Mouse (Mus musculus) cortical plate, adult 2 months (tissue): ENCODE data around the gene C1rl. TPM values are rescaled to one million over a fixed set of nuclear protein-coding genes. Genes with fewer than 3 reads are reported as not detected.
"Not testable (repeated sequence)": the region's sequence is repeated elsewhere in the genome, so short reads cannot be mapped to it uniquely, and the experiment has no call there.

Experiments used
- H3K27ac ChIP-seq: fragments of 200-500 bp; 2 replicates; pipeline ENCODE4 v1.5.1; 2012; ENCODE audit warnings: low read length, control low read depth, inconsistent platforms; ENCODE audit not compliant: insufficient read depth
- H3K4me1 ChIP-seq: fragments of 200-500 bp; 2 replicates; pipeline ENCODE4 v1.6.1; 2011; ENCODE audit warnings: low read length; ENCODE audit not compliant: control insufficient read depth, insufficient read depth
- H3K4me3 ChIP-seq: fragments of 200-500 bp; 2 replicates; pipeline ENCODE4 v1.5.1; 2011; ENCODE audit warnings: mild to moderate bottlenecking, low read length, control low read depth; ENCODE audit not compliant: insufficient read depth
- CTCF ChIP-seq: fragments of 200-500 bp; IDR thresholded peaks from 2 replicates; pipeline ENCODE4 v1.5.1; 2011; ENCODE audit warnings: mild to moderate bottlenecking, control low read depth, low read length; ENCODE audit not compliant: insufficient read depth; ENCODE audit errors: extremely low read depth
- POLR2A ChIP-seq: fragments of 200-500 bp; IDR thresholded peaks from 2 replicates; pipeline ENCODE4 v1.6.1; 2011; ENCODE audit warnings: mild to moderate bottlenecking, low read length, control low read depth; ENCODE audit not compliant: insufficient read depth; ENCODE audit errors: extremely low read depth
- polyA plus RNA-seq: library from polyadenylated mRNA; depleted of rRNA; stranded (reverse); fragments of >200 nt; gene quantifications from 2 replicates; pipeline ENCODE4 v1.2.3, GENCODE M21; 2012

C1rl gene
- polyA plus RNA-seq, 1 experiment = 0.38 TPM

GRCm38 (mm10) chr6:124472801-124473200, 20.1 kb upstream of the C1rl start:
- TF ChIP-seq POLR2A (no peak), CTCF (peak; percentile 55)
- H3K27ac ChIP-seq = no peak overlapping the region
- no peak overlapping the region for H3K4me3 ChIP-seq
- no peaks in the 10 kb centered on the region for H3K4me1 ChIP-seq

DNA sequence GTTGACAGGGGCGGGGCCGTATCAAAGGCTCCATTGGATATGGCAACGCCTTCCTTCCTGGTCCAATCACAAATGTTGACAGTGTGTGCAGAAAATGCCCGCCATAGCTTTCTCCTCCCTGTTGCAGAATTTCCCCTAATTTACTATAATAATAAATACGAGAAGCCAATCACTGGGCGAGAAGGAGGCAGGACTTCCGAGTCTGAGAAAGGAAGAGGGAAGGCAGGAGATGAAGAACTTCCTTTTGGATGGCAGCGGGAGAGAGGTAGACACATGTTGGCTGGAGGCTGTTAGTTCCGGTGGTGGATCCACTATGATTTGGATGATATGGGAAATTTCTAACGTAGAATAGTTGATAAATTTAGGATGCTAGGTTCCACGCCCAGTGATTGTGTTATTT, 18.3 kb upstream of the C1rl start:
- no peak overlapping the region for H3K4me3 ChIP-seq
- no peak overlapping the region for H3K27ac ChIP-seq
- H3K4me1 ChIP-seq = no peaks in the 10 kb centered on the region
- no peak for TF ChIP-seq POLR2A
- TF ChIP-seq CTCF = no peak

DNA sequence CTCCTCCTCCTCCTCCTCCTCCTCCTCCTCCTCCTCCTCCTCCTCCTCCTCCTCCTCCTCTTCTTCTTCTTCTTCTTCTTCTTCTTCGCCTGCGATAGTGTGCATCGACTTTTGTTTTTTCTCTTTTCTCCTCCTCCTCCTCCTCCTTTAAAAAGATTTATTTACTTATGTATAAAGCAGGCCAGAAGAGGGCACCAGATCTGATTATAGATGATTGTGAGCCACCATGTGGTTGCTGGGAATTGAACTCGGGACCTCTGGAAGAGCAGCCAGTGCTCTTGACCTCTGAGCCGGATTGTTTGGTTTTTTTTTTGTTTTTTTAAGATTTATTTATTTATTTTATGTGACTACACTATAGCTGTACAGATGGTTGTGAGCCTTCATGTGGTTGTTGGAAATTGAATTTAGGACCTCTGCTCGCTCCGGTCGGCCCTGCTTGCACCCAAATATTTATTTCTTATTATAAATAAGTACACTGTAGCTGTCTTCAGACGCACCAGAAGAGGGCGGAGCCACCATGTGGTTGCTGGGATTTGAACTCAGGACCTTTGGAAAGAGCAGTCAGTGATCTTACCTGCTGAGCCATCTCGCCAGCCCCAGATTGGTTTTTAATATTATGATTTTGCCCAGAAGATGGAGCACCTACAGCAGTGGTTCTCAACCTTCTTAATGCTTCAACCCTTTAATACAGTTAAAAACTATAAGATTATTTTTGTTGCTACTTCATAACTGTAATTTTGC, 17.4 kb upstream of the C1rl start:
- not testable (repeated sequence) for H3K27ac ChIP-seq, H3K4me3 ChIP-seq, H3K4me1 ChIP-seq

DNA sequence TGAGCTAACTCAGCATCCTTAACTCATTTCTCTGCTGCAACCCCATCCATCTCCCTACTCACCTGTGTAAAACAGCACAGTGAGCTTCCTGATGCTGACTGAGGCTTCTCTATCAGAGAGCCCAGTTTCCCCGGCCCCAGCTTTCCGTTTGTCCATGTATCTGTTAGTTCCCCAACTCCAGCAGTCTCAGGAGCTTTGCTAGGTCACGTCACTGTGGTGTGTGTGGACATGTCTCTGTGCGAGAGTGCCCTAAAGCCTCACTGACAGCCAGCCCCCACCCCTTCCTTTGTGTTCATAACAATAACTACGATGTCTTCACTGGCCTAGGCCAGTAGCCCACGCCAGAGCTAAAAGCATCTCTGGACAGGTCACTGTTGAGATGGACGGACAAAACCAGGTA, 16.7 kb upstream of the C1rl start:
- H3K4me3 ChIP-seq = no peak overlapping the region
- no peak for TF ChIP-seq POLR2A
- no peak for TF ChIP-seq CTCF
- H3K27ac ChIP-seq = no peak overlapping the region
- no peaks in the 10 kb centered on the region for H3K4me1 ChIP-seq

- no peak for TF ChIP-seq CTCF
- no peak for TF ChIP-seq POLR2A
- no peak overlapping the region for H3K27ac ChIP-seq
- H3K4me1 ChIP-seq = no peaks in the 10 kb centered on the region
- H3K4me3 ChIP-seq = no peak overlapping the region
These were observed 16.1 kb upstream of the C1rl start for GRCm38 (mm10) chr6:124476796-124477195.

- TF ChIP-seq CTCF (no peak), POLR2A (no peak)
- H3K4me3 ChIP-seq = no peak overlapping the region
- no peaks in the 10 kb centered on the region for H3K4me1 ChIP-seq
- H3K27ac ChIP-seq = no peak overlapping the region
These were observed 15.7 kb upstream of the C1rl start for GRCm38 (mm10) chr6:124477221-124477655.

DNA sequence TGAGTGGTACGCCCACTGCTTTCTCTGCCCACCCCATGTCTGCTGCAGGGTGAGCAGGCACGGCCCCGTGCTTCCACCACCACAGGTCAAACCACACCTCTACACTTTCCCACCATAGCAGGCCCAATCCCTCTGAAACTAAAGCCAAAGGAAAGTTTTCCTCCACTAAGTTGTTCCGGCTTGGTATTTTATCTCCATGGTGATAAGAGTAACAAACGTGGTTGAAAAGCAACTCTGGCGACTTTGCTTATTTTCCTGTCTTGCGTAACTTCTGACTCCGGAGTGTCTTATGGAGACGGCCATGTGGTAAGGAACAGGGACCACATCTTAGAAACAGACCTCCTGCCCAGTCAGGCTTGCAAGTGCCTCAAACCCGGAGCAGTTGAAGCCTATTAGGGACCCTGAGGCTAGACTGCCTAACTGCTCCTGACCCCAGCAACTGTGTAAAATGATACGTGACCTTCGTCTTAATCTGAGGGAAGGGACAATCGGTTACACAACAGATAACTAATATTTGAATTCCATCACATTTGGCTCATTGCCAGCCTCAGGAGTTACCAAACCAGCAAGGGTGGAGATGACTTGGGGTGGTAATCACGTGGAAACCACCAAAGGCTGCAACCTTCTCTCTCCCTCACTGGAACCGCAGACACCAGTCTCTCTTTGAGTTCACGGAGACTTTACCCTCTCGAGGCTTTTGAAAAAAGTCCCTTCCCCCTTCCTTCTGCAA, 14.8 kb upstream of the C1rl start:
- Histone ChIP-seq H3K4me1 (no peaks in the 10 kb centered on the region), H3K27ac (no peak overlapping the region), H3K4me3 (no peak overlapping the region)
- TF ChIP-seq CTCF (no peak), POLR2A (no peak)

DNA sequence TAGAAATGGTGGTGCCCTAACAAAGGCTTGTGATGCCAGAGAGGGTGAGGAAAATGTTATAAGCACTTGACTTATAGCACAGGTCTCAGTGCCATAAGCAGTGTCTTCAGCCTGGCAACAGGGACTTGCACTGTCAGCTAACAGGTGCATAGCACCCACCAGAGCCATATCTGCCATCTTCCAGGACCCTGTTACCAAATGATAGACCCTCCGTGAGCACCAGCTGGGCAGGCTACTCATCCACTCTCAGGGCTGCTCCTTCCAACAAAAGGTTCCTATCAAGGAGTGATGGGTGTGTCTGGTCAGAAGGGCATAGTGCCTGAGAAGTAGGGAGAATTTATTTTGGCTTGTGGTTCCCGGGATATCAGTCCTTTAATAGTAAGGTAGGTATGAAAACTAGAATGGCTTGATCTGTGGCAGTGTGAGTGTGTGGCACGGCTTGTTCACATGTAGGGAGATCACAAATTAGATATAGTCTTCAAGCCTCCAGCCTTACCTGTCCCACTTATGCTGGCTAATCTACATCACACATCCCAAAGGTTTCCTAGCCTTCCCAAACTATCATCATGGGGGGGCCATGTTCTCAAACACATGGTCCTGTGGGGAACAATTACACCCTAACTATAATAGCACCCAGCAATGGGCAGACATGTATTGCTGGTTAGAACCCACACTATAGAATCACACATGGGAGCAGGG, 13.9 kb upstream of the C1rl start:
- TF ChIP-seq CTCF (no peak), POLR2A (no peak)
- Histone ChIP-seq H3K4me3 (no peak overlapping the region), H3K4me1 (no peaks in the 10 kb centered on the region), H3K27ac (no peak overlapping the region)

DNA sequence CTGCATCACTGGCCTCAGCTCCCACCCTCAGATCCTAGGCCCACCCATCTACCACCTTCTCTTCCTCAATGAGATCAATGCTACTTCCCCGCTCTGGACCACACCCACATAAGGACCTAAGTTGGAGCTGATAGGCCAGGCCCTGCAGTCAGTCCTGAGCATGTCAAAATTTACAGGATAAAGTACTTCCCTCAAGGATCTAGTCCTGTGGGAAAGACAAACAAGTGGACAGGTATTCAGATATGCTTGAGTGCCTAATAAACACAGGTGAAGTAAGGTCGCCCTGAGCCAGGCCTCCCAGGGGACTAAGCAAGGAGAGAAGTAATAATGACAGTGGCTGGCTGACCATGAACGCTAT, 13.4 kb upstream of the C1rl start:
- TF ChIP-seq POLR2A (no peak), CTCF (no peak)
- Histone ChIP-seq H3K4me3 (no peak overlapping the region), H3K4me1 (no peaks in the 10 kb centered on the region), H3K27ac (no peak overlapping the region)

DNA sequence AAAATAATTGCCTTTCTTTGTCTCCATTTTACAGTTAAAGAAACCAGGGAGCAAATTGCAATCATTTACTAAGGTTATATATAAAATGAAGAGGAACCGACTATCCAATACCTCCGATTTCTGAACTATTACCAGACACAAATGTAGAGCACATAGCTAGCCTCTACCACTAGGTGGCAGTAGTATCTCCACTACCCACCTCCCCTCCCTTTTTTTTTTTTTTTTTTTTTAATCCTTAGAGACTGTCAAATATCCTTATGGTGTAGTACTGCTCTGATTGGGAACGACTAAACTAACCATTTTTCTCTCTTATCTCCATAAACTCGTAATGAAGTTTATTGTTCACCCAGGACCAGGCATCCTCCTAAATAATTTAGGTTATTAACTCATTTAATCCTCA, 12.6 kb upstream of the C1rl start:
- no peak for TF ChIP-seq POLR2A
- TF ChIP-seq CTCF = peak; percentile 26; the same call in 1 of the 2 replicates
- H3K4me1 ChIP-seq = no peaks in the 10 kb centered on the region
- H3K4me3 ChIP-seq = no peak overlapping the region
- H3K27ac ChIP-seq = no peak overlapping the region
